Mouse (Mus musculus): Measurements from ENCODE around the gene Grin2b. TPM values are rescaled to one million over a fixed set of nuclear protein-coding genes. Genes with fewer than 3 reads are reported as not detected.

The Grin2b gene
- total RNA-seq, 2 experiments from 2014 or later, result 341 to 375 TPM

DNA sequence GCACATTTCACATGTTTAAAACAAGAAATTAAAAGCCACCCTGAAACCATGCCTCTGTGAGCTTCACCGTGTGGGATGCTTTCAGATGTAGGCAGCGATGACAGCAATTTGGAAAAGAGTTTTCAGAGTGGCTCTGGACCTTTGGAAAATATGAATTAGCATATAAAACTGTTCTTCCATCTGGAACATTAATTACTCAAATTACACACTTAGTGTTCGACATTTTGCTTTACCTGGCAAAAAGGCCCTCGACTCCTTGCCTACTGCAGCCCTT, 162.3 kb downstream of the Grin2b start:
- DNase-seq (ENCODE audit: low spot score in 2 of 2), result no peak

DNA sequence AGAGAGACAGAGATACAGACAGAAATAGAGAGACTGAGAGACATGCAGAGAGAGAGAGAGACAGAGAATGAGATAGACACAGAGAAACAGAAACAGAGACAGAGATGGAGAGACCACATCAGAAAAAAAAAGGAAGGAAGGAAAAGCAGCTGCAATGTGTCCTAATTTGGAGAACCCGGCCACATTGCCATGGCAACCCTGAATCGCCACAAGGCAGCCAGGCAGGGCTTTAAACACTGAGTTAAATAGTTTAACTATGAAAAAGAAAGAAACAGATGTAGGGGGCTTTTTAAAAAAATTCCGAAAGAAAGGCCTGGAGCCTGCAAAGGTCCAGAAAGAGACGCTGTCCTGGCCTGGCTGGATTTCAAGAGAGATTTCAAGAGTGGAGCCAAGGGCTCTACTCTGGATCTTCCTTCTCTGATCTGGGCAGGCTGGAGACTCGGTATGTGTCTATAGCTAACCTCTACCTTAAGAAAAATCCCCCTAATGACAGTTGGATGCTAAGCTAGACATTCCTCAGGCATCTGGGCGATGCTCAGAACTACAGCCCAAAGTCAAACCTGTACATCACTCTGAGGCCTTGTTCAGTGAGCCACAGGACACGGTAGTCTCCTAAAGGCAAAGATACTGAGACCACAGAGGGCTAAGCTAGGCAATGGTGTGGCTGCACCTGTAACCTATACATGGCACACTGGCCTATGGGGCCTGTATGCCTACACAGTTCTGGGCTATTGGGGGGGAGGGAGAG, 162.8 kb downstream of the Grin2b start:
- no peak for DNase-seq (ENCODE audit: low spot score in 2 of 2)

DNA sequence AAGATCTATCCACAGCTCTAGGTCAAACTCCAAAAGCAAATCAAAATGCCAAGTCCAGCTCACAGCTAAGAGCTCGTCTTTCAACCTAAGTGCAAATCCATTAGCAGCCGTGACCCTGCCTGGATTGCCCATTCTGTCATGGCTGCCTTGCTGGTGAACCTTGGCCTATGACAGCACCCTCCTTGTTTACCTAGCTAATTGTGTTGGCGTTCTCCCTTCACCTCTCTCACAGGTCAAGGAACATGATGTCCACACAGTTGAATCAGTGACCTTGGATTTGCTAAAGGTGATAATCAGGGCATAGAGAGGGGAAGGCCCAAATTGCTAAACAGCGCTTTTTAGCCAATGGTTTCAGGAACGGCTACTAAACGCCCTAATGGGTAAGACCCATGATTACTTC, 165.2 kb downstream of the Grin2b start:
- DNase-seq (ENCODE audit: low spot score in 2 of 2), result no peak

DNA sequence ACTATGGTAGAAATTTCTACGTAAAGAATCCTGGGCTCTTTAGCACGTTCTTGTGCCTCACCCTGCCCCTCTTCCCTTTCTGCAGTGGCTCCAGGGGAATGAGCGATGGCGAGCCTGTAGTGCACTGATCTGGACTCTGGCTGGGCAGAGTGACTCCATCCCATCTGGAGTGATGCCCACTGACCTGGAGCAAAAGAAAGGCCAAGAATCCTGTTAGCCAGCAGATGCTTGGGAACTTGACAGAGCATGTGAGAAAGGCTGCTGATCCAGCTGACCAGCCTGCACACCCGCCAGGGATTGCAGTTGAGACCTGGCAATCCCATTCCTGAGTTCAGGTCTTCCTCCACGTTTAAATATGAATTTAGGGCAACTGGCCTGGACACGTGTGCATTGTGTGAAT, 178.6 kb downstream of the Grin2b start:
- DNase-seq (ENCODE audit: low spot score in 2 of 2), result no peak

DNA sequence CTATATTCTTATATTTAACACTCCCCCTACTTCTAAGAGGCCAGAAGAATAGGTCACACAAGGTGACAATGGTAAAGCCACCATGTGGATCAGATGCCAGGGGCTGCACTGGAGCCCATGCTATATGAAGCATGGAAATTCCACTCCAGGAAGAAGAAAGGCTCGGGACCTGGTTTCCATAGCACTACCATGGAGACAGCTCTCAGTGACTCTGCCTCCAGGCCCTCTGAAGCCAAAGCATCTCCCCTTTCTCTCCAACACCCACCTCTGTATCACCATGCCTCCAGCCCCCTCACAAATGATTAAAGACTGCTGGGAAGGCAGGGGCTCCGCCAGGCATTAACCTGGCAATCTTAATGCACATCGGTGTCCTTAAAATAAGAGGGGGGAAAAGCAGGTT, 179.4 kb downstream of the Grin2b start:
- no peak for DNase-seq (ENCODE audit: low spot score in 2 of 2)

DNA sequence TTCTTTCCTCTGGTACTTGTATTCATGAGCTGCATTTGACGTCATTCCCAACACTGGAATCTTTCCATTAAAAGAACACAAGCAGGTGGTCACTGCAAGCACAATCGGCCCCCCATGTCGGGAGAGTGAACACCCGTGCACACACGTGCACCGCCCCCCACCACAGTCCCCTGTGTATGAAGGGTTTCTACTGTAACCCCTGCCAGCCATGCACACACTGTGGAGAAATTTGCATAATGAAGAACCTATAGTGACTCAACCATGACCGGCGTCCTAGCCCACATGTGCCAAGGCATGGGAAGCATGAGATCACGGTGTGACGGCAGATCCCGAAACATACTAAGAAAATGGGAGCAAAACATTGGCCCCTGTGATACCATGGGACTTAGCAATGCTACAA, 179.9 kb downstream of the Grin2b start:
- DNase-seq (ENCODE audit: low spot score in 2 of 2), result no peak

DNA sequence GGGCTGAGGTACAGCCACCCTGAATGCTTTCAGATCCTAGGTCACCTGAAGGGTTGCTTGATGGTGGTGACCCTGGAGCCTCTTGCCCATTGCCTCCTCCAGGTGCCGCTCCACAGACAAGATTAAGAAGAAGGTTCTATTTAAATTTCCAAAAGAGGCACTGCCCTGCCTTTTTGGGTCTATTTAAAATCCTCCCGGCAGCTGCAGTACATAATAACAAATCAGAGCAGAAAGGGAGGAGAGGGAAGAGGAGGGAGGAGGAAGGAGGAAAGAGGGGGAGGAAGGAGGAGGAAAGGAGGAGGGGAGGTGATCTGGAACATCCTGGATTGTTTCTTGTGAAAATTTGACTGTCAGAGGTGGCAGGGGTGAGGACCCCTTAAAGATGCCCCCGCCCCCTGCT, 197.2 kb downstream of the Grin2b start:
- no peak for DNase-seq (ENCODE audit: low spot score in 2 of 2)

DNA sequence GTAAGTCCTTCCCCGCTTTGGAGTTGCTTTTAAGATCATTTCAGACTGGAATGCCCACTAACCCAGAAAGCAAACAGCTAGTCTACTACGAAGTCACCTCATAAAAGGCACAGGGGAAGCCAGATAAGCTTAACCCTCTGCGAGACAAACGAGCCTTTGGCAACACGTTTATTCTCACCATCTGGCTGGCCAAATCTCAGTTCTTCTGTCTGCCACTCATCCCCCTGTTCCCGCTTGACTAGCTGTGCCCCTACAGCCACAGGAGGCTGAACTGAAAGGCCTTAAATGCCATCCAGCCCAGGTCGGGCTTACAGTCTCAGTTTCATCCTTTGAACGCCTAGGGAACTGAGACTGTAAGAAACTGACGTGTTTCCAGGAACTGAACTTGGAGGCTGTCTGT, 200.8 kb downstream of the Grin2b start:
- no peak for DNase-seq (ENCODE audit: low spot score in 2 of 2)

DNA sequence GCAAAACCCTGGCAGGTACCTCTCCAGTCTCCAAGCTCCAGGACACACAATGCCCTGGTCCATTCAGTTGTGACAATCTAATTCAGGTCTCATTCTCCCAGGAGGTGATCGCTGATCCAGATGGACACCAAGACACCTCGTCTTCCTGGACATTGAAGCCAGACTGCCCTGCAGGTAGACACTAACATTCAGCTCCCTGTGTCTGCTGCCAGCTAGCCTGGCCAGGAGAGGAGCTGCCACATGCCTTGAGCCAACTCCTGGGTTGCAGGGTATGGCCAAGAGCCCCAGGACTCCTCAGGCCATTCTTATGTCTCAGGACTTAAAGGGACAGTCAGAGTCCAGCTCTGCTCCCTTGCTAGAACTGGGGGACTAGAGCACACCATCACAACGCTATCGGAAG, 201.8 kb downstream of the Grin2b start:
- DNase-seq (ENCODE audit: low spot score in 2 of 2), result no peak

DNA sequence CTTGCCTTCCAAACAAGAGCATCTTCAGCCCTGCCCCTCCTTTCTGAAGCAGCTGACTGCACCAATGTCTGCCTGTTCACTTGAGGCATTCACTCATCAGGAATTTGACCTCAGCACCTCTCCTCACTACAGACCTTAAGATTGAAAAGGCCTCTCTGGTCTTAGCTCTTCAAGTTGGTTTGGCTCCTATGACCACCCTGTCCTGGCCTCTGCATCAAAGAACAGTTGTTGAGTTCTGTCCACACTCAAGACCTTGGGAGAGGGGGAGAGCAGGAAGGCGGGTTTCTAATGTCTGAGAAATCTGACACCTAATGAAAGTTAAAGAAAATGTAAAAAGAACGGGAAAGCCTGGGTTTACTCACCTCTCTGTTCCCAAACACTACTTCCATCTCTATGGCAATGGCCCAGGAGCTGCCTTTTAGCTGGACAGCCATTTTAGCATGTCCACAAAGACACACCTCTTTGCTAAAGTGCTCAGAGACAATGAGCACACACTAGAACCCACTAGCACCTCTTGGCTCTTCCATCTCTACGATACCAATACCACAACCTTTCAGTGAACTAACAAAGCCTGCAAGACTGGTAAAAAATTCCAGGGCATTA, 202.5 kb downstream of the Grin2b start:
- DNase-seq (ENCODE audit: low spot score in 2 of 2), result no peak

DNA sequence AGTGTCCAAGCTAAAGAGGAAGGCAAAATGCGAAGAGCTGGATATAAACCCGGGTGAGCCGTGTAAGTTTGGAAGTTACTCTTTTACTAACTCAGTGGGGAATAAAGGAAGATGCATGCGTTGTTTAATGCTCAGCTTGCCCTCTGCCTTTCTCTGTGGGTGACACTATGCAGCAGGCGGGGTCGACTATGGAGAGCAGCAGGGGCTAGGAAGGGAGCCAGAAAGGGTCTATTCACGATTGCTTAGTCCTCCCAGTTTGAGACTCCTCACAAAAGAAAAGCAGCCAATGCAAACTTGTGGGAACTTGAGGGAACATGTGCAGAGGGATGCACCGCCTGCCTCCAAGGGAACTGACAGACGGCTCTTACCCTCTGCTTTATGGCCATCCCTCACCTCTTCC, 211.5 kb downstream of the Grin2b start:
- no peak for DNase-seq (ENCODE audit: low spot score in 2 of 2)

DNA sequence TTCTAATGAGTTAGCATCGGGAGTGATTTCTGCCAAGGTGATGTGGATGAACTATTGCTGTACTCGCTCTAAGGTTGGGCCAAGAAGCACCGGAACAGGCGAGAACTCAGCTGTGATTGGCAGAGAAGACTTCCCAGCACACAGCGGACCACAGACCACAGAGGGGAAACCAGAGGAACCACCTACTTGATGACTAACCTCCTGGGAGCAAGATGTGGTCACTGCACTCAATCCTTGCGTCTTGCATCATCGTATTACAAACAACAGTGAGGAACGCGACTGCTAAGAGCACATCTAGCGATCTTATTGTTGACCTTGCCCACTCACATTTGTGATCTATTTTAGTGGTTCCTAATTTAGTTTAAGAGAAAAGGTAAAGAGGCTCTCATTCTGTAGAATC, 213.7 kb downstream of the Grin2b start:
- no peak for DNase-seq (ENCODE audit: low spot score in 2 of 2)

DNA sequence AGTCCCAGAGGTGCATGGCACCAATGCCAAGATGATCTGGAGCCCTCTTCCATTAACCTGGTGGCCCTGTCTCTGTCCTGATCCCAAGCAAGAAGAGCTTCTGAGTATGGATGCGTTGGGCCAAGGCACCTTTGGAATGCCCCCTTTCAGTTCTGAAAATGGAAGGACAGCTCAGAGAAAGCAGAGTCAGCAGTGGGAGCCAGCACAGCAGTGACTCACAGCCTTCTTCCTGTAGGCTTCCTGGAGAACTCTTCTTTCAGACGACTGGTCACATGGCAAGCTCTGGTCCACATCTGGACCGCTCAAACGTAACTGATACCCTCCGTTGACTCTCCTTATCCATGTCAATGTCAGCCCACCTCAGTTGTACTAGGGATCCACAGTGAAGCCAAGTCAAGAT, 221.6 kb downstream of the Grin2b start:
- DNase-seq (ENCODE audit: low spot score in 2 of 2), result no peak

DNA sequence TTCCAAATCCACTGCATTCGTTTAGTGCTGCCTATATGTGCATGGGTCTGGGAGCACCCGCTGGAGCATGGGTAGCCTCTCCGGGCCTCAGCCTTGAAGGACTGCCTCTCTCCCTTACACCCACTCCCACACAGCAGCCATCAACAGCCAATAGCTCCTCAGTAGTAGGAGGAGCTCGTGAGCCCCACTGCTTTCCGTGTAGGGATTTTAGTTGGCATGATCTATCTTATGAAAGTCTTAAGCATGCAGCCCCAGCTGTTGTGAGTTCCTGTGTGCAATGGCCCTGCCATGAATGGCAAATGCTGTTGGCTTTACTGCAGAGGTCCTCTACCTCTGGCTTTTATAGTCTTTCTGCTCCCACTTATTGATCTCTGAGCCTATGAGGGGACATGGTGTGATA, 227.8 kb downstream of the Grin2b start:
- DNase-seq (ENCODE audit: low spot score in 2 of 2), result no peak

DNA sequence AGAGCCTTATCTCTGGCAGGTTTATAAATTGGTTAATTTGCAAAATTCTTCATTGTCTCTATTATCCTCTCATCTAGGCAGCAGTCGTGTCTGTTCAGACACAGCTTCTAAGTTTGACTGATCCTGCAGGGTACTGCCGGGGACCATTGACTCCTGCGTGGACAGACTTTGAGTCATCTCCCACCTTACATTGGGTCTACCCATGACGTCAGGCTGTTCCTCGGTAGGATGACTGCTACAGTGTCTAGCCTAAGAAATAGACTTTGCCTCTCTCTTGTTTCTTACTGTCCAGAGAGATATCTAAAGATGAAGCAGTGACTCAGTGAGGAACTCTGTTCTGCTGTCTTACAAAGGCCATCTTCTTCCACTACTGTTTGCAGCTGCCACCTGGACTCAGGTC, 229.0 kb downstream of the Grin2b start:
- no peak for DNase-seq (ENCODE audit: low spot score in 2 of 2)

DNA sequence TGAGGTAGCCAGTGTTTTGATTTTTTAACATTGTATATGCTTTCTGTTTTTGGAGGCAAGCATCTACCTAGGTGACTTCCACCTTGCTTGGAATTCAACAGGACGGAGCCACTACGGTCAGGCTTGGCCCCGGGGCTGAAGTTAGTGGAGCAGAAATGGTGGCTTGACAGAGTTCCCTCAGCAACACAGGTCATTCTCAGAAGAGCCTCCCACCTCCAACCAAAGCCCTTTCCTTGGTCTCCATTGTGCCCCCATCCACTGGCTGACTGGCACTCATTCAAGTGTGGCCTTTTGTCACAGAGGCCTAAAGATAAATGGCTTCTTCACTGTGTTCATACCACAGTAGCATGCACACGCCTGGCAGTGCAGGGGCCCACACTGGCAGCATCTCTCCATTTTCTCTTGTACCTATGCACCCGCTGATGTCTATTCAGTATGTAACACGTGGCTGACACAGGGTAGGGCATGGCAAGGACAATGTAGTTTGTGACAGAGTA, 230.1 kb downstream of the Grin2b start:
- no peak for DNase-seq (ENCODE audit: low spot score in 2 of 2)

DNA sequence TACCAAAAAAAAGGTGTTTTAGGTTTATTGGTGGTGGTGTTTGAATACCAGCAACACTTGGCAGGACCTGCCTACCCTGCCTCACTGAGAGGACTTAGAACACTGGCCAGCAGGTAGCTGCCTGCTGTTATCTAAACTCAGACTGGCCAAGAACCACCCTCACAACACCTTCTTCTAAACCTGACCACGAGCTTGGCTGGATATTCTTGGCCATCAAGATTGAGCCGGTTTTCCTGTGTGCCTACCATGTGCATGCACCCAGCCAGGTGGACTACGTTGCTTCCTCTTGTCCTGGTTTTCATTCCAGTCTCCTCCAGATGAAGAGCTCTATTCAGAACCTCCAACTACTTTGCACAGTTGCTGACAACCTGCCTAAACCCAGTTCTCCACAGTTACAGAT, 240.4 kb downstream of the Grin2b start:
- DNase-seq (ENCODE audit: low spot score in 2 of 2), result no peak

DNA sequence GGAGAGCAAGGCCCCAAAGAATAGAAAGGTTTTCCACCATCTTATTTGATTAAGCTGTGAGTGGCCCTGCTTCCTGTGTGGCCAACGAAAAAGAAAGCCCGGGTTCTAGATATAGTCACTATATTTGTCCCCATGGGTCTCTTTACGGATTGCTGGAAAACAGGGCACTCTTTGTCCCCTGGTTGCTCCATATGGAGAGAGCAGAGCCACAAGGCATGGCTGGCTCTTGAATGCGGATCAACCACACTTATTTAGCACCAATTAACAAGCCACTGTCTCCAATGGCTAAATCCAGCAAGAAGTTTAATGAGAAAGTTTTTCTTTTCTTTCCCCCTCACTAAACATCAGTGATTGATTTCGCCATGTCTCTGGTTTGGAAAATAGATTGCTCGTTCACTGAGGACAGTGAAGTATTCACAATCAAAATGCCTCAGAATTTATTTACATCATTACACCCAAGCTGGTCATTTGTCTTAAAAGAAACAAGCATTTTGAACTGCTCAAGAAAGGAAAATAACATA, 240.9 kb downstream of the Grin2b start:
- DNase-seq (ENCODE audit: low spot score in 2 of 2), result no peak

DNA sequence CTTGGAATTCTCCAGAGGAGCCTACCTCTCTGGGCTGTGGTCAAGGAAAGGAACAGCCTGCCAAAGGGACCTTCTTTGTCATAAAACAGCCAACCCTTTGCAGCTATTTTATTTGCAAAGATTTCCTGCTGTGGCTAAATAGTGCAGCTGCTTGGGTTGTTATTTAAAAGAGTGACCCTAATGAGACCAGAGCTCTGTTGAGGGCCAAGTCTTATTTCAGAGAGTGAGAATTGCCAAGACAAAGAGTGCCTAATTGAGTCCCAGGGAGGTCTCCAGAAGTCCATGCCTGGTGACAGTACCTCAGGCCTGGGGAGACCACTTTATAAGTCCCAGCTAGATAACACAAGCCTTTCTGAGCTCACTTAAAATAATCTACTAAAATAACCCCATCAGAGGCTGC, 255.6 kb downstream of the Grin2b start:
- no peak for DNase-seq (ENCODE audit: low spot score in 2 of 2)

DNA sequence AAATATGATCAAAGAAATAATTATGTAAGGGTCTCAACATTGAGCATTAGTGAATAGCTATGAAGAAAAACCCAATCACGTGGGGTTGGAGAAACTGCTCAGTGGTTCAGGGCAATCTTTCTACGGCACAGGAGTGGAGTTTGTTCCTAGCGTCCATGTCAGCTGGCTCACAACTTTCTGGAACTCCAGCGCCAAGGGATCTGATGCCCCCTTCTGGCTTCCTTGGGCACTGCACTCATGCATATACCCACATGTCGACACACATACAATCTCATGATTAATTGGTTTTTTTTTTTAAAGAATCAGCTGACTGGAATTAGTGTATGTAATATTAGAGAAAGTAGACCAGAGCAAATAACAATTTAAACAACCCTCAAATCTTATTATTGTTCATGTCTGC, 258.7 kb downstream of the Grin2b start:
- no peak for DNase-seq (ENCODE audit: low spot score in 2 of 2)

DNA sequence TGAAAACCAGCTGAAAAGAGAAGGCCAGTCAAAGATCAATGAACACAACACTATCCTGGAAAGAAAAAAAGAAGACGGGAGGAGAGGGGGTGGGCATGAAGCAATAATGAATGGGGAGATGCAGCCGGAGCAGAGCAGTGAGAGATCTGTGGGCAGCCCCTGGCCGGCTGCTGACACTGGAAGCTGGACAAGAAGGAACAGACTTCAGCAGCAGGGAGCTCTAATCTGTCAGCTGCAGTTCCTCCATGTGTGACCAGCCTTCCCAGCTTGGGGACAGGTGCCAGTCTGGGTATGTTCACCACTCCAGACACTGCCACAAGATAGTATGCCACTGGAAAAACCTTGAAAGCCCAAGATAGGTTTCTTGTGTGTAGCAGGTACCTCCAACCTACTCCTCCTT, 261.2 kb downstream of the Grin2b start:
- DNase-seq (ENCODE audit: low spot score in 2 of 2), result no peak

DNA sequence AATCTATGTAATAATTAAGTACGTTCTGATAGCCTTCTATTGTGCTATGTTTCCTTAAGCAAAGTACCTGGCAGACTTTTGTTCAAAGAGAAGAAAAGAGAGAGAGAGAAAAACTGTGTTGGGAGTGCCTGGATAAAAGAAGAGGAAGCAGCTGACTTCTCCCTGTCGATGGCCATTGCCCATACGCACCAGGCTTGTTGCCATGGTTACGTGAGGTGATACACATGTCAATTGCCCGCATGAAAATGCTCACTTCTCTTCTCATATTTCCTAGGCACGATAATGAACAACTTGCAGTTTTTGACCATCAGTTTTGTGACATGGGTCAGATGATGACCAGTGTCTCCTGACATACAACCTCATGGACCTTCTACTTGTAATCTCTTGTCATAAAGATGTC, 262.2 kb downstream of the Grin2b start:
- no peak for DNase-seq (ENCODE audit: low spot score in 2 of 2)
